Mouse (Mus musculus) limb, embryonic 14.5 days (tissue): Measurements from ENCODE around the gene Lamb2. TPM values are rescaled to one million over a fixed set of nuclear protein-coding genes. Genes with fewer than 3 reads are reported as not detected.

ENCODE experiments used
- ATAC-seq: fragments of 200-750 bp; cut with Nextera tagmentation; 2 replicates; pipeline ENCODE4 v1.8.0; 2017; ENCODE audit warnings: low read depth, moderate number of reproducible peaks, moderate TSS enrichment; ENCODE audit not compliant: low FRiP score
- DNase-seq: peaks from one replicate; pipeline ENCODE4 v3.0.0-alpha.2; 2015; ENCODE audit warnings: low spot score
- H3K27ac ChIP-seq: fragments of 300-500 bp; sonication (generic); replicated peaks from 2 replicates; pipeline ENCODE4 v1.5.1; 2014; ENCODE audit warnings: low read depth, mild to moderate bottlenecking, low read length, moderate library complexity, mixed read lengths
- H3K27me3 ChIP-seq: fragments of 300-500 bp; sonication (generic); 2 replicates; pipeline ENCODE4 v1.6.1; 2014; ENCODE audit warnings: low read length, mixed read lengths; ENCODE audit not compliant: control insufficient read depth, insufficient read depth
- H3K36me3 ChIP-seq: fragments of 300-500 bp; sonication (generic); 2 replicates; pipeline ENCODE4 v1.6.1; 2014; ENCODE audit warnings: mild to moderate bottlenecking, low read length, moderate library complexity, mixed read lengths; ENCODE audit not compliant: control insufficient read depth, insufficient read depth
- H3K4me1 ChIP-seq: fragments of 300-500 bp; sonication (generic); 2 replicates; pipeline ENCODE4 v1.6.1; 2014; ENCODE audit warnings: antibody characterized with exemption, low read length, mixed read lengths; ENCODE audit not compliant: control insufficient read depth, insufficient read depth
- H3K4me2 ChIP-seq: fragments of 300-500 bp; sonication (generic); replicated peaks from 2 replicates; pipeline ENCODE4 v1.6.1; 2014; ENCODE audit warnings: low read depth, mild to moderate bottlenecking, low read length, moderate library complexity; ENCODE audit not compliant: severe bottlenecking
- H3K4me3 ChIP-seq: fragments of 300-500 bp; sonication (generic); replicated peaks from 2 replicates; pipeline ENCODE4 v1.5.1; 2014; ENCODE audit warnings: low read length
- H3K9ac ChIP-seq: fragments of 300-500 bp; sonication (generic); 2 replicates; pipeline ENCODE4 v1.6.1; 2014; ENCODE audit warnings: mild to moderate bottlenecking, low read depth, low read length, moderate library complexity; ENCODE audit not compliant: severe bottlenecking
- H3K9me3 ChIP-seq: fragments of 300-500 bp; sonication (generic); 2 replicates; pipeline ENCODE4 v1.6.1; 2016; ENCODE audit warnings: low read length; ENCODE audit not compliant: control insufficient read depth
- POLR2A ChIP-seq: fragments of 200-500 bp; IDR thresholded peaks from 2 replicates; pipeline ENCODE4 v1.8.0; 2012; ENCODE audit warnings: inconsistent platforms, mild to moderate bottlenecking, moderate library complexity, borderline replicate concordance; ENCODE audit not compliant: insufficient read depth, insufficient read length; ENCODE audit errors: extremely low read depth
- WGBS: fragments of 180-500 bp; shearing (Covaris S2); extraction: QIAGEN DNeasy Blood & Tissue Kit; methylation state at CpG from one replicate; pipeline ENCODE4 v1.1.7; 2014; 5-methylcytosine and 5-hydroxymethylcytosine counted together
- polyA plus RNA-seq, 2 experiments: library from polyadenylated mRNA; depleted of rRNA in 1 of 2; stranded (reverse) in 1 of 2; unstranded in 1 of 2; fragments of >200 nt; fragmentation: Nextera tagmentation in 1 of 2; extraction: Ambion mirVana in 1 of 2; gene quantifications; 2 replicates each; pipeline versions ENCODE4 v1.2.1 to v1.2.3; 2012 to 2014

The Lamb2 gene
- polyA plus RNA-seq, 2 experiments = 59.0 to 214 TPM

- Histone ChIP-seq H3K9ac (no peak overlapping the region), H3K27me3 (no peaks in the 10 kb centered on the region), H3K4me3 (no peak overlapping the region), H3K9me3 (no peaks in the 10 kb centered on the region), H3K4me1 (peaks cover 12% of the 10 kb centered on the region), H3K4me2 (no peak overlapping the region), H3K27ac (no peak overlapping the region), H3K36me3 (peaks cover 83% of the 10 kb centered on the region)
- no peak for TF ChIP-seq POLR2A
- WGBS = 96% methylated on average over 20 of the region's 20 CpGs
- ATAC-seq (no peak), DNase-seq (no peak)
Measured at GRCm38 (mm10) chr9:108489215-108489614, 9.7 kb downstream of the Lamb2 start.

GRCm38 (mm10) chr9:108489702-108490558 lies 10.4 kb downstream of the Lamb2 start:
- H3K27ac ChIP-seq = peak overlapping the region; percentile 95
- H3K4me2 ChIP-seq = peak overlapping the region; percentile 88
- peaks cover 12% of the 10 kb centered on the region for H3K4me1 ChIP-seq
- peak overlapping the region; percentile 94 for H3K9ac ChIP-seq
- DNase-seq = no peak
- 59% methylated on average over 26 of the region's 26 CpGs for WGBS
- no peaks in the 10 kb centered on the region for H3K27me3 ChIP-seq
- H3K36me3 ChIP-seq = peaks cover 84% of the 10 kb centered on the region
- peak; percentile 2; the same call in 1 of the 2 replicates for ATAC-seq
- no peak for TF ChIP-seq POLR2A
- peak overlapping the region; percentile 97 for H3K4me3 ChIP-seq
- H3K9me3 ChIP-seq = no peaks in the 10 kb centered on the region

- TF ChIP-seq POLR2A = peak; percentile 30; the same call in 1 of the 2 replicates
- no peaks in the 10 kb centered on the region for H3K27me3 ChIP-seq
- DNase-seq (peak; percentile 95), ATAC-seq (peak; percentile 97)
- H3K27ac ChIP-seq = peak within 1 kb of the TSS; percentile 95
- peak within 1 kb of the TSS; percentile 94 for H3K9ac ChIP-seq
- peaks cover 12% of the 10 kb centered on the region for H3K4me1 ChIP-seq
- no peaks in the 10 kb centered on the region for H3K9me3 ChIP-seq
- WGBS = under 1% methylated on average over 59 of the region's 69 CpGs
- peak within 1 kb of the TSS; percentile 97 for H3K4me3 ChIP-seq
- peak within 1 kb of the TSS; percentile 88 for H3K4me2 ChIP-seq
- H3K36me3 ChIP-seq = peaks cover 83% of the 10 kb centered on the region
Measured at GRCm38 (mm10) chr9:108490559-108491285, 11.2 kb downstream of the Lamb2 start, which contains the start of gene Usp19. TSS of gene Usp19 (plus strand) at chr9:108490602.

- ATAC-seq = no peak
- H3K4me1 ChIP-seq = peaks cover 12% of the 10 kb centered on the region
- H3K4me2 ChIP-seq = peak overlapping the region; percentile 88
- DNase-seq = no peak
- no peak for TF ChIP-seq POLR2A
- peak overlapping the region; percentile 97 for H3K4me3 ChIP-seq
- H3K9me3 ChIP-seq = no peaks in the 10 kb centered on the region
- WGBS = 6% methylated on average over 12 of the region's 12 CpGs
- peak overlapping the region; percentile 94 for H3K9ac ChIP-seq
- H3K27me3 ChIP-seq = no peaks in the 10 kb centered on the region
- peak overlapping the region; percentile 95 for H3K27ac ChIP-seq
- peaks cover 83% of the 10 kb centered on the region for H3K36me3 ChIP-seq
Measured at GRCm38 (mm10) chr9:108491286-108491580, 11.7 kb downstream of the Lamb2 start.

GRCm38 (mm10) chr9:108492043-108492750 lies 12.7 kb downstream of the Lamb2 start:
- 0 out of 2 replicates have a peak overlapping the region, but pooled peaks have one; percentile 95 for H3K27ac ChIP-seq
- 85% methylated on average over 16 of the region's 16 CpGs for WGBS
- no peak for ATAC-seq

More at GRCm38 (mm10) chr9:108492043-108492750, 12.7 kb downstream of the Lamb2 start:
- peak overlapping the region; percentile 94 for H3K9ac ChIP-seq
- H3K27me3 ChIP-seq = no peaks in the 10 kb centered on the region
- H3K9me3 ChIP-seq = no peaks in the 10 kb centered on the region
- peaks cover 83% of the 10 kb centered on the region for H3K36me3 ChIP-seq
- H3K4me2 ChIP-seq = peak overlapping the region; percentile 88
- peak overlapping the region; percentile 97 for H3K4me3 ChIP-seq
- H3K4me1 ChIP-seq = peaks cover 12% of the 10 kb centered on the region
- no peak for TF ChIP-seq POLR2A
- DNase-seq = no peak
